Mouse (Mus musculus): ENCODE results near the gene Ly6g6d.
A peak's percentile ranks its signal among the peaks of the same experiment; 100 is the strongest.

GRCm38 (mm10) chr17:35046681-35047455, 31.0 kb downstream of the Ly6g6d start, which contains the start of gene Msh5:
- TF ChIP-seq HCFC1 (IDR thresholded peaks at IDR 0.05; ENCODE audit: borderline replicate concordance, insufficient read depth, low read length) (no peak), CHD2 (IDR thresholded peaks at IDR 0.05; ENCODE audit: low read depth, low read length) (0 out of 2 replicates have a peak, but pooled peaks have one; percentile 17)
